Mouse (Mus musculus): ENCODE results near the gene Add3. TPM values are rescaled to one million over a fixed set of nuclear protein-coding genes. Genes with fewer than 3 reads are reported as not detected.

Gene Add3
- polyA plus RNA-seq, 1 experiment from 2014 or later: 35.9 TPM

DNA sequence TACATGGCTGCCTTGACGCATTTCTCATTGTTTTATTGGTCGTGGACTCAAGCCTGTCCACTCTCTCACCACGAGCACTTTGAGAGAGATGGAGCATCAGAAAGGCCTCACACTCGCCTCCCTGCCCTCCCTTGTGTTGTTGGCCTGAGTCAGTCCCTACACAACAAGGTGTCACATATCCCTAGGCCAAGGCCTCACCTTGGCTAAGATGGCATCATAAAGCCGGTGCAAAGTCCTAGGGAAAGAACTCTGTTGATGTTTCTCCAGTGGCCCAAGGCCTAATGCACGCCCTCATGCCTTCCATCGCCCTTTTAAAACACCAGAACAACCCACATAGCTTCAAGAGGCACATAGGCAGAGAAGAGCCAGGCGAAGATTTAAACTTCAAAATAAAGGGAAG is 140.0 kb downstream of the Add3 start:
- no peaks in the 10 kb centered on the region for H3K9me3 ChIP-seq
- H3K27ac ChIP-seq: no peak overlapping the region
- no peak overlapping the region for H3K9ac ChIP-seq
- no peaks in the 10 kb centered on the region for H3K27me3 ChIP-seq
- H3K36me3 ChIP-seq: no peaks in the 10 kb centered on the region
- no peak overlapping the region for H3K4me2 ChIP-seq
- peaks cover 21% of the 10 kb centered on the region for H3K4me1 ChIP-seq (replicated peaks)
- no peak overlapping the region for H3K4me3 ChIP-seq
- WGBS: 89% methylated on average over 8 of the region's 8 CpGs
- ATAC-seq (ENCODE audit: low FRiP score): no peak

DNA sequence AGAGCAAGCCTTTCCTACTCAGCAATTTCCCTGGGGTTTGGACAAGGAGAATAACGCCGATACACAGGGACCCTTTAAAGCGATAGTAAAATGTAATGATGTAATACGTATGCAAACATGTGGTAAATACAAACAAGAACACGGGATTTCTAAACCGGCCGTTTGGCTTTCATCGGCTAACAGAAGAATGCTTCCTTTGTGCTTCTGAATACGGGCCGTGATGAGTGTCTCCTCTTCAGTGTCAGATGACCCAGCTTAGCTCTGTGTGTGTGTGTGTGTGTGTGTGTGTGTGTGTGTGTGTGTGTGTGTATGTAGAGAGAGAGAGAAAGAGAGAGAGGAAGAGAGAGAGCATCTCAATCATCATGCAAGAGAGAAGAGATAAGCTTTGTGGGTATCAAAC is 142.3 kb downstream of the Add3 start:
- Histone ChIP-seq H3K27ac (no peak overlapping the region), H3K9ac (no peak overlapping the region), H3K4me2 (0 out of 2 replicates have a peak overlapping the region, but pooled peaks have one; percentile 15), H3K4me1 (replicated peaks) (peaks cover 24% of the 10 kb centered on the region), H3K9me3 (no peaks in the 10 kb centered on the region), H3K36me3 (no peaks in the 10 kb centered on the region), H3K4me3 (no peak overlapping the region), H3K27me3 (no peaks in the 10 kb centered on the region)
- no peak for ATAC-seq (ENCODE audit: low FRiP score)
- 40% methylated on average over 10 of the region's 10 CpGs for WGBS

DNA sequence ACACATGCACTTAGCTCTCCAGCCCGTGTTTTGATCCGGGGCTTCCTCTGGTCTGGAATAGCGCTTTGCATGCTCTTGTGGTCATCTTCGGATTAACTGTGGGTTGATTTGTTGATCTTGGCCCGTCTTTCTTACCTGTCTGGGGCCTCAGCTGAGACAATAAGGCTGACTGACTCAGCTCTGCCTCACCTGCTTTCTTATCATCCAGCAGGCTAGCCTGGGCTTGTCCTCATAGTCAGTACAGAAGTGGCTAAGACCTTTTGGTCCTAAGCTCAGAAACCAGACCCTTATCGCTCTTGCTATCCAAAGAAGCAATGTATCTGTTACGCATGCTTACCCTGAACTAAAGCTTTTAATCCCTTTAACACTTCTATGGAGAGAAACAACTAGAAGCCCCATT is 143.5 kb downstream of the Add3 start:
- no peak for ATAC-seq (ENCODE audit: low FRiP score)
- Histone ChIP-seq H3K27ac (no peak overlapping the region), H3K36me3 (no peaks in the 10 kb centered on the region), H3K9ac (no peak overlapping the region), H3K27me3 (no peaks in the 10 kb centered on the region), H3K9me3 (no peaks in the 10 kb centered on the region), H3K4me1 (replicated peaks) (peaks cover 24% of the 10 kb centered on the region), H3K4me3 (no peak overlapping the region), H3K4me2 (no peak overlapping the region)
- WGBS: 88% methylated on average over 7 of the region's 7 CpGs

DNA sequence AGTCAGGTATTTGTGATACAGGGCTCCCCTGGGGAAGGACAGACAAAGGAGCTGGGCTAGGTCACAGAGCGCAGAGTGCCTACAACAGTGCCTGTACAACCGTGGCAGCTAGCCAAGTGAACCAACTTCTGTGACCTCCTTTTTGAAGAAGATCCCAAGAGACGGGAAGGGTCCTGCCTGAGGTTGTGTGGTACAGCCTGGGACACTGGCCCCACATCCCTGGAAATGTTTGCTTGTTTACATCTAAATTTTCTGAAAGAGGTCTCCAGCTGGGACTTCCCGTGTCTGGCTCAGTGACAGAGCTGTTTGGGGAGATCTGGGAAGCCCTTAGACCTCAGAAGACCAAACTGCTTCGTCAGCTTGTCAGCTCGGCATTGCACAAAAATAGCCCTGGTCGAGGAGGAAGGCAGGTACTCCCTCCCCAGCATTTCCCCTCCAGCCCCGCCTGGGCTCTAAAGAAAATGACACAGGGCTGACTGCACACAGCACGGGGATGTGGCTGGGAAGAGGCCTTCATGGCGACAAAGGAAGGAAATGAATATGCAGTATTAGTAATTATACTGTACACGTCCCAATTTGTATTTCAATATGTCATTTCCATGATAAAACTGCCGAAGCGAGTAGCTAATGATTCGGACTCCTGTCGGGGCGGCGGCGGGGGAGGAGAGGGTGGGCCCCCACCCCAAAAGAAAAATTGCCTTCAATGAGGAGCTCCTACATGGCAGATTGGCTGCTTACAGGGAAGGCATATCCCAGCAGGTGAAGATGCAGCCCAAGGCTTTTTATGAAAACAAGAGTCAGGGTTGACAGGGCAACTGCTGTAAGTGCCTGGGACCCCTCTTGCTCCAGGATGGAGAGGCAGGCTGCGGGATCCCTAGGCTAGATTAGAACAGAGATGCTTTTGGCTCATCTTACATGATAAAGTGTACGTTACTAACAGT is 144.3 kb downstream of the Add3 start:
- Histone ChIP-seq H3K4me1 (replicated peaks) (peaks cover 24% of the 10 kb centered on the region), H3K9ac (peak overlapping the region; percentile 29; the same call in 1 of the 2 replicates), H3K4me2 (peak overlapping the region; percentile 19; the same call in 1 of the 2 replicates), H3K9me3 (no peaks in the 10 kb centered on the region), H3K36me3 (no peaks in the 10 kb centered on the region), H3K27me3 (no peaks in the 10 kb centered on the region), H3K27ac (peak overlapping the region; percentile 63), H3K4me3 (no peak overlapping the region)
- ATAC-seq (ENCODE audit: low FRiP score): peak; percentile 63
- 17% methylated on average over 20 of the region's 20 CpGs for WGBS

DNA sequence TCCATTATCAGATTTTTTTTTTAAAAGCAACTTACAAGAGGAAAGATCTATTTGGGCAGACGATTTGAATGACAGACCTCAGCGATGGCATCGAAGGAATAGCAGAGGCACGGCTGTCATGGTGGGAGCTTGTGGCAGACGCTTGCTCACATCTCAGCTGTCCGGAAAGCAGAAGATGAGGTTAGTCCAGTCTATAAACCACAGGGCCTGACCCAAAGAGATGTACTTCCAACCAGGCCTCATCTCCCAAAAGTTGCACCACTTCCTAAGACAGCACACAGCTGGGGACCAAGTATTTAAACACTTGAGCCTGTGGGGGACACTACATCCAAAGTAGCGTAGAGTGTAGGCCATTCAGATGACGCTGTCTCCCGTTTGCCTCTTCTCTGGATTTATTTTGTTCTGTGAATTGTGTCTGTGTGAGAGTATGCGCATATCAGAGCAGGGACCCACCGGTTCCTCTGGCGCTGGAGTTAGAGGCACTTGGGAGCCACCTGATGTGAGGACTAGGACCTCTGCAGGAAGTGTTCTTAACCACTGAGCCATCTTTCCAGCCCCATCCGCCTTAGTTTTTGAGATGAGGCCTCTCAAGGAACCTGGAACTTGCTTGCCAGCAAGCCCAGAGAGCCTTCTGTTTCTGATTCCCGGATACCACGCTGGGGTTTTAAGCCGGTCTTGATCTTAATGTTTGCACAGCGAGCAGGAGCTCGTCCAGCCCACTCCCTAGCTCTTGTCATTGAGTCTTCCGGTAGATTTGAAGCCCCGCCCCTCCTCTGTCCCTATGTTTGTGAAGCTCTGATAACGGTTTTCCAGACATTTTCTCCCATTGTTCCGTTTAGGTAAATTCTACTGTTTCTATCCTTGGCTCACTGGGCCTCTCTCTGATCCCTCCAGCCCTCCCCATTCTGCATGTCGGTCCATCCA is 156.3 kb downstream of the Add3 start:
- Histone ChIP-seq H3K27me3 (no peaks in the 10 kb centered on the region), H3K9me3 (no peaks in the 10 kb centered on the region), H3K4me1 (replicated peaks) (no peaks in the 10 kb centered on the region), H3K9ac (no peak overlapping the region), H3K27ac (no peak overlapping the region), H3K4me3 (no peak overlapping the region), H3K4me2 (no peak overlapping the region), H3K36me3 (no peaks in the 10 kb centered on the region)
- WGBS: 74% methylated on average over 23 of the region's 23 CpGs
- no peak for ATAC-seq (ENCODE audit: low FRiP score)

Other genes starting within 250 kb of the Add3 start
- 132 and 138 TPM in 2 replicates for gene Xpnpep1, start 100.2 kb upstream of the Add3 start, polyA plus RNA-seq (2015; fragmentation: Nextera tagmentation; extraction: Ambion mirVana)
- 39.7 and 54.5 TPM in 2 replicates for gene Mxi1, start 170.1 kb downstream of the Add3 start, polyA plus RNA-seq (2015; fragmentation: Nextera tagmentation; extraction: Ambion mirVana)
- not detected in 2 replicates for gene Gm10197, start 231.3 kb downstream of the Add3 start, polyA plus RNA-seq (2015; fragmentation: Nextera tagmentation; extraction: Ambion mirVana)

All from hindbrain, embryonic 13.5 days (tissue).